Mouse (Mus musculus) spleen, adult 2 months (tissue): Measurements from ENCODE around the gene Timm50. TPM values are rescaled to one million over a fixed set of nuclear protein-coding genes. Genes with fewer than 3 reads are reported as not detected.

Experiments used
- DNase-seq, 2 experiments: peaks; one replicate each; pipeline versions ENCODE4 v3.0.0 to v3.0.0-alpha.2; 2012 to 2021; ENCODE audit warnings: low spot score in 2 of 2, low read depth in 1 of 2
- H3K27ac ChIP-seq: fragments of 200-500 bp; 2 replicates; pipeline ENCODE4 v1.5.1; 2012; ENCODE audit warnings: low read length, inconsistent platforms; ENCODE audit not compliant: insufficient read depth
- H3K27me3 ChIP-seq: fragments of 200-500 bp; 2 replicates; pipeline ENCODE4 v1.6.1; 2012; ENCODE audit warnings: mild to moderate bottlenecking, moderate library complexity, low read length, inconsistent platforms; ENCODE audit not compliant: control insufficient read depth, insufficient read depth
- H3K36me3 ChIP-seq: fragments of 200-500 bp; 2 replicates; pipeline ENCODE4 v1.6.1; 2012; ENCODE audit warnings: mild to moderate bottlenecking, low read length, inconsistent platforms; ENCODE audit not compliant: control insufficient read depth, insufficient read depth
- H3K4me1 ChIP-seq: fragments of 200-500 bp; 2 replicates; pipeline ENCODE4 v1.6.1; 2011; ENCODE audit warnings: inconsistent platforms; ENCODE audit not compliant: control insufficient read depth, insufficient read depth, insufficient read length
- H3K4me3 ChIP-seq: fragments of 200-500 bp; 2 replicates; pipeline ENCODE4 v1.5.1; 2011; ENCODE audit warnings: mild to moderate bottlenecking, inconsistent platforms; ENCODE audit not compliant: insufficient read depth, insufficient read length; ENCODE audit errors: extremely low read depth
- CTCF ChIP-seq: fragments of 200-500 bp; IDR thresholded peaks from 2 replicates; pipeline ENCODE4 v1.5.1; 2011; ENCODE audit warnings: mild to moderate bottlenecking, inconsistent platforms; ENCODE audit not compliant: insufficient read depth, insufficient read length, insufficient replicate concordance; ENCODE audit errors: extremely low read depth
- POLR2A ChIP-seq: fragments of 200-500 bp; IDR thresholded peaks from 2 replicates; pipeline ENCODE4 v1.6.1; 2011; ENCODE audit warnings: low read depth, low read length, inconsistent platforms
- WGBS: fragments of 180-500 bp; shearing (Covaris S2); methylation state at CpG from one replicate; pipeline ENCODE4 v1.1.7; 2018; 5-methylcytosine and 5-hydroxymethylcytosine counted together
- polyA plus RNA-seq: library from polyadenylated mRNA; depleted of rRNA; stranded (reverse); fragments of >200 nt; gene quantifications from 2 replicates; pipeline ENCODE4 v1.2.3, GENCODE M21; 2012

Gene Timm50
- polyA plus RNA-seq, 1 experiment = 37.9 TPM

- no peaks in the 10 kb centered on the region for H3K27me3 ChIP-seq
- WGBS = 93% methylated on average over 2 of the region's 2 CpGs
These were observed 16.4 kb upstream of the Timm50 start for GRCm38 (mm10) chr7:28328260-28328659.

GRCm38 (mm10) chr7:28326457-28326856 lies 14.6 kb upstream of the Timm50 start:
- Histone ChIP-seq H3K4me1 (no peaks in the 10 kb centered on the region), H3K27ac (no peak overlapping the region), H3K36me3 (peaks cover 60% of the 10 kb centered on the region), H3K4me3 (no peak overlapping the region), H3K27me3 (no peaks in the 10 kb centered on the region)
- TF ChIP-seq CTCF = no peak
- no peak for DNase-seq
- WGBS = 92% methylated on average over 4 of the region's 4 CpGs

More at GRCm38 (mm10) chr7:28328260-28328659, 16.4 kb upstream of the Timm50 start:
- Histone ChIP-seq H3K4me1 (no peaks in the 10 kb centered on the region), H3K27ac (no peak overlapping the region), H3K4me3 (no peak overlapping the region), H3K36me3 (peaks cover 44% of the 10 kb centered on the region)
- TF ChIP-seq POLR2A (no peak), CTCF (no peak)
- no peak for DNase-seq

- no peak for TF ChIP-seq CTCF
- TF ChIP-seq POLR2A = no peak
- 95% methylated on average over 8 of the region's 8 CpGs for whole genome bisulfite sequencing
- no peak for DNase-seq
These were observed 13.4 kb upstream of the Timm50 start for GRCm38 (mm10) chr7:28325293-28325692.

GRCm38 (mm10) chr7:28321974-28322720 lies 10.3 kb upstream of the Timm50 start:
- TF ChIP-seq POLR2A (no peak), CTCF (no peak)
- WGBS = 66% methylated on average over 15 of the region's 15 CpGs
- Histone ChIP-seq H3K4me1 (no peaks in the 10 kb centered on the region), H3K4me3 (no peak overlapping the region), H3K27ac (no peak overlapping the region), H3K27me3 (no peaks in the 10 kb centered on the region), H3K36me3 (peaks cover 57% of the 10 kb centered on the region)
- no peak for DNase-seq

More at GRCm38 (mm10) chr7:28325293-28325692, 13.4 kb upstream of the Timm50 start:
- Histone ChIP-seq H3K27me3 (no peaks in the 10 kb centered on the region), H3K4me1 (no peaks in the 10 kb centered on the region), H3K36me3 (peaks cover 54% of the 10 kb centered on the region), H3K27ac (no peak overlapping the region), H3K4me3 (no peak overlapping the region)

GRCm38 (mm10) chr7:28318714-28319113 lies 6.8 kb upstream of the Timm50 start:
- peaks cover 66% of the 10 kb centered on the region for H3K36me3 ChIP-seq
- no peak for DNase-seq
- H3K4me1 ChIP-seq = no peaks in the 10 kb centered on the region
- no peaks in the 10 kb centered on the region for H3K27me3 ChIP-seq
- TF ChIP-seq POLR2A = no peak
- no peak for TF ChIP-seq CTCF
- WGBS = 95% methylated on average over 17 of the region's 17 CpGs
- no peak overlapping the region for H3K4me3 ChIP-seq
- no peak overlapping the region for H3K27ac ChIP-seq

GRCm38 (mm10) chr7:28318036-28318435 lies 6.2 kb upstream of the Timm50 start:
- no peak overlapping the region for H3K27ac ChIP-seq
- 85% methylated on average over 3 of the region's 3 CpGs for WGBS
- no peak for DNase-seq
- no peaks in the 10 kb centered on the region for H3K27me3 ChIP-seq
- TF ChIP-seq POLR2A (no peak), CTCF (no peak)
- H3K4me3 ChIP-seq = no peak overlapping the region
- H3K4me1 ChIP-seq = no peaks in the 10 kb centered on the region
- peaks cover 59% of the 10 kb centered on the region for H3K36me3 ChIP-seq

- Histone ChIP-seq H3K27ac (no peak overlapping the region), H3K4me1 (peaks cover 4% of the 10 kb centered on the region; the same call in 1 of the 2 replicates), H3K36me3 (peaks cover 31% of the 10 kb centered on the region), H3K4me3 (peak overlapping the region; percentile 73), H3K27me3 (no peaks in the 10 kb centered on the region)
- WGBS = 5% methylated on average over 35 of the region's 35 CpGs
- no peak for TF ChIP-seq CTCF
- TF ChIP-seq POLR2A = no peak
- no peak for DNase-seq
These were observed 534 bp downstream of the Timm50 start for GRCm38 (mm10) chr7:28311151-28311925.
